Mouse (Mus musculus) layer of hippocampus, adult 6 months (tissue): ENCODE measurements around the gene Cyp4x1. TPM values are rescaled to one million over a fixed set of nuclear protein-coding genes. Genes with fewer than 3 reads are reported as not detected.

Source experiments
- long read RNA-seq, 2 experiments: library from polyadenylated mRNA; unstranded; transcript quantifications; one replicate each; pipeline ENCODE4 v2.0.0; 2019 to 2020
- polyA plus RNA-seq: library from polyadenylated mRNA; unstranded; fragments of <200 nt; fragmentation: Nextera tagmentation; gene quantifications from 2 replicates; pipeline ENCODE4 v1.2.3, GENCODE M21; 2021

The Cyp4x1 gene
- polyA plus RNA-seq = 4.2 and 5.3 TPM in 2 replicates
- long read RNA-seq, experiment 1, full-length matches to known transcripts = 8 of 14 reads
- long read RNA-seq, experiment 1, partial matches to known transcripts = 2 of 14 reads
- long read RNA-seq, experiment 1, other reads (novel, unspliced or antisense) = 4 of 14 reads
- long read RNA-seq, experiment 2, full-length matches to known transcripts = 60 of 71 reads
- long read RNA-seq, experiment 2, partial matches to known transcripts = 5 of 71 reads
- long read RNA-seq, experiment 2, other reads (novel, unspliced or antisense) = 6 of 71 reads

DNA sequence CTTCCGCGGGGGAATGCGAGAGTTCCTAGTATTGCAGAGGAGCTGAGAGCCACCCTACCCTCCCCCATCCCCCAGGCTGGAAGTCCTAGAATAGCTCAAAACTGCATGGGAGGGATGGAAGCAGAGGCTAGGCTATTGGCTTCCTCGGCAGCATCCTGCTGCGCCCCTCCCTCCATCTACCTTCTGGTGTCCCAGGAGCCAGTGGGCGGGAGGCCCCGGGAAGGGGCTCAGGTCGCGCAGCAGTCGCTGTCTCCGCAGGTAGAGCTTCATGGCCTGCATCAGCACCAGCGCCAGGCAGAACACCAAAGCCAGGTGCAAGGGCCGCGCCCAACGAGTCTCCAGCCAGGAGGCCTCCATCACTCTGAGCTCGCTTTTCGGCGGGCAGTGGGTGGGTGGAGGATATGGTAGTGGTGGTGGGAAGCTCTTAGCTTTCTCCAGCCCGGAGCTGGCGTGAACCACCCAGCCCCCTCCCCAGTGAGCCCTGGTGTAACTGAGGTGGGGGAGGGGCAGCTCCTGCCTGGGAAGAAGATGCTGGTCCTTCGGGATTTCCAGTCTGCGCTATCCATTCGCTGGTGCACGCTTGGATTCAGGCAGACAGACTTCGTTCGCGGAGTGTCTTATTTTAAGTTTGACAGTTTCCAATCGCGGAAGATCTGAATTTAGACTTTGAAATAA is at the start of gene Cyp4x1:
Gene Cyp4x1 (minus strand): TSS at position 661 of the 675 bp plus-strand sequence.

DNA sequence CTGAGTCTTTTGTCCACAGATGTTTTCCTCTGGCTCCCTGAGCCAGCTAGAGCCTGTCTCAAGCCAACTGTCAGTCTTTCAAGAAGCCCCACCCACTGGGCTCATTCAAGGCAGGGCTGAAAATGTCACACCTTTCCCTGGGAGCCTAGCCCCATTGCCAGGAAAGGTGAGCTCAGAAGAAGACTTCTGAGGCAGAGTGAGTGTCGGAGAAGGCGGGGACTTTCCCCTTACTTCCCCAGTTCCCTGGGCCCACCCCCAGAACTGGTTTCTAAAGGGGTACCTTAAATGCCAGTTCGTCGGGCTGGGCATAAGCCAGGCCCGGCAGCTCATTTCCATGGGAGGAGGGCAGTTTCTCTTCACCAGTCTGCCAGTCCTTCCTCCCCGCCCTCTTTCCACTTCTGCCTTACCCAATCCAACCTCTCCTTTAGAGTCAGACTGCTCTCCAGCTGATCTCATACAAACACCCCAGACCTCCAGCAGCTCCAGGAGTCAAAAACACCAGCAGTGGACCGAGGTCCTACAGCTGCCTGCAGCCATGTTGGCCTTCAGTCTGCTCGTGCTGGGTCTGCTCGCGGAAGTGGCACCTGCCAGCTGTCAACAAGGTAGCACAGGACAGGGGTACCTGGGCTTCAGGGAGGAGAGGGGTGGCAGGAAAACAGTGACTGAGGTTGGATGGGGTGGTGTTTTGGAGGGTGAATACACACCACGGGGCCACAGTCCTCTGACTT is 45.3 kb downstream of the Cyp4x1 start, which contains the start of gene Pdzk1ip1:
Gene Pdzk1ip1 (plus strand): TSS at position 98 of the 728 bp plus-strand sequence.

DNA sequence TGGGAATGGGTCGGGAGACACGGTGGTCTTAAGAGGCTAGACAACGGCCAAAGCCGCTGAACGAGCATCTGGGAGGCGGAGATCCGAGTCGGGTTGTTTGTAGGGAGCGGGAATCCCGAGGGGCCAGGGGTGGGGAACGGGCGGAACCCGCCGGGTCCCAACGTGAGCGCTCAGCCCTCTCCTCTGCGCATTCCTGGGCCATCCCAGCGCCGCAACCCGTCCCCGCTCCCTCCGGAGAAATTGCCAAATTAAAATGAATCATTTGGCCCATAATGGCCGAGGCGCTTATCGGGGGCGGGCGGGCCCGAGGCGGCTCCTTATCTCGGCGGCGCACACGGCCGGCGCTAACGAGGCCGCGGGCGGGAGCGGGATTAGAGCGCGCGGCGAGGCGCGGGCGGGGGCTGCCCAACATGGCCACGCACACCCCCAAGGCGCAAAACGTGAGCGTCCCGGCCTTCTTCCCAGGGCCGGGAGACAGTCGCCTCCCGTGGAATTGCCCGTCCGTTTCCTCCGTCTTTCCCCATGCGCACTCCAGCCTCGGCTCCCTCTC is 77.6 kb downstream of the Cyp4x1 start, which contains the start of gene Tal1:
Gene Tal1 (plus strand): TSS at position 56 of the 550 bp plus-strand sequence.

Other genes with a start within 250 kb of the Cyp4x1 start
- gene Foxd2, start 225.4 kb downstream of the Cyp4x1 start, polyA plus RNA-seq = not detected in 2 replicates
- gene Foxe3, start 208.3 kb downstream of the Cyp4x1 start, polyA plus RNA-seq = not detected in 2 replicates
- 55.5 and 56.5 TPM in 2 replicates for gene Cmpk1, start 147.0 kb downstream of the Cyp4x1 start, polyA plus RNA-seq
- 0.04 and 0.08 TPM in 2 replicates for gene Stil, start 134.1 kb downstream of the Cyp4x1 start, polyA plus RNA-seq
- gene Tal1, start 77.9 kb downstream of the Cyp4x1 start, polyA plus RNA-seq = 0.11 and 0.23 TPM in 2 replicates
- gene Pdzk1ip1, start 45.6 kb downstream of the Cyp4x1 start, polyA plus RNA-seq = 0.44 and 0.99 TPM in 2 replicates
- gene Cyp4a29, start 107.8 kb upstream of the Cyp4x1 start, polyA plus RNA-seq = not detected in 2 replicates
- gene Cyp4a12a, start 164.8 kb upstream of the Cyp4x1 start, polyA plus RNA-seq = not detected in 2 replicates